Mouse (Mus musculus): Measurements from ENCODE around the gene Msrb3. TPM values are rescaled to one million over a fixed set of nuclear protein-coding genes. Genes with fewer than 3 reads are reported as not detected.

Msrb3 gene
- total and polyA plus RNA-seq, 3 experiments = 0.15 TPM; not detected in 1

GRCm38 (mm10) chr10:120815290-120815689, 83.6 kb downstream of the Msrb3 start:
- peak; percentile 87 for DNase-seq (ENCODE audit: low read depth, low spot score)
- TF ChIP-seq TCF12 (IDR thresholded peaks at IDR 0.05; ENCODE audit: low read depth, low read length) (peak; percentile 55), CHD1 (IDR thresholded peaks at IDR 0.05; ENCODE audit: low read depth, low read length) (no peak), E2F4 (IDR thresholded peaks at IDR 0.05; ENCODE audit: borderline replicate concordance, low read depth, low read length) (peak; percentile 54; the same call in 1 of the 2 replicates), POLR2A (IDR thresholded peaks at IDR 0.05; ENCODE audit: control insufficient read depth in 1 of 2, insufficient read depth in 1 of 2, low read depth in 1 of 2, low read length in 2 of 2, poor library complexity in 1 of 2) (peak in 1 of 2 experiments; percentile 53; a peak in 2 of 4 replicates), RCOR1 (IDR thresholded peaks at IDR 0.05; ENCODE audit: low read depth, low read length) (peak; percentile 49; the same call in 1 of the 2 replicates), ETS1 (IDR thresholded peaks at IDR 0.05; ENCODE audit: low read depth, low read length) (peak; percentile 70), USF1 (IDR thresholded peaks at IDR 0.05; ENCODE audit: low read depth, low read length) (peak; percentile 58), GATA1 (IDR thresholded peaks at IDR 0.05; ENCODE audit: low read depth, low read length) (0 out of 2 replicates have a peak, but pooled peaks have one; percentile 17), MAX (IDR thresholded peaks at IDR 0.05; ENCODE audit: low read length) (peak; percentile 99), SIN3A (IDR thresholded peaks at IDR 0.05; ENCODE audit: low read length) (peak; percentile 72), ZNF384 (IDR thresholded peaks at IDR 0.05; ENCODE audit: low read depth, low read length) (no peak), TBP (IDR thresholded peaks at IDR 0.05; ENCODE audit: low read depth, low read length) (peak; percentile 67; the same call in 1 of the 2 replicates), ZMIZ1 (IDR thresholded peaks at IDR 0.05; ENCODE audit: low read depth, low read length) (no peak), CTCF (IDR thresholded peaks at IDR 0.05 in 2 of 3, conservative IDR thresholded peaks at IDR 0.05 in 1 of 3; ENCODE audit: control insufficient read depth in 1 of 3, insufficient read depth in 1 of 3, low read depth in 2 of 3, low read length in 3 of 3, poor library complexity in 1 of 3, severe bottlenecking in 1 of 3) (no peak), NELFE (IDR thresholded peaks at IDR 0.05; ENCODE audit: low read depth, low read length) (no peak), MYC (IDR thresholded peaks at IDR 0.05; ENCODE audit: low read depth, low read length) (peak; percentile 99), MXI1 (IDR thresholded peaks at IDR 0.05; ENCODE audit: low read depth, low read length) (peak; percentile 94), MEF2A (IDR thresholded peaks at IDR 0.05; ENCODE audit: extremely low read depth, insufficient replicate concordance, low read depth, low read length, poor library complexity, severe bottlenecking) (no peak), HCFC1 (IDR thresholded peaks at IDR 0.05; ENCODE audit: low read depth, low read length) (peak; percentile 42; the same call in 1 of the 2 replicates), ELF1 (IDR thresholded peaks at IDR 0.05; ENCODE audit: low read depth, low read length) (peak; percentile 52), MAZ (IDR thresholded peaks at IDR 0.05; ENCODE audit: low read depth, low read length) (peak; percentile 63), EP300 (IDR thresholded peaks at IDR 0.05; ENCODE audit: low read depth in 1 of 2, low read length in 2 of 2) (peak; percentile 45 to 65; a peak in 3 of 4 replicates), USF2 (IDR thresholded peaks at IDR 0.05; ENCODE audit: borderline replicate concordance in 1 of 2, insufficient read depth in 1 of 2, low read depth in 1 of 2, low read length in 2 of 2) (no peak), ZKSCAN1 (IDR thresholded peaks at IDR 0.05; ENCODE audit: low read depth, low read length) (no peak), MYB (IDR thresholded peaks at IDR 0.05; ENCODE audit: low read depth, low read length) (no peak), JUND (IDR thresholded peaks at IDR 0.05; ENCODE audit: low read depth, low read length) (0 out of 2 replicates have a peak, but pooled peaks have one; percentile 34), ZC3H11A (IDR thresholded peaks at IDR 0.05; ENCODE audit: low read depth, low read length) (no peak), BHLHE40 (IDR thresholded peaks at IDR 0.05; ENCODE audit: borderline replicate concordance, low read depth, low read length) (no peak; the same call in 1 of the 2 replicates)

More at GRCm38 (mm10) chr10:120815290-120815689, 83.6 kb downstream of the Msrb3 start:
- Histone ChIP-seq H3K9ac (ENCODE audit: control insufficient read depth, low read depth, low read length, poor library complexity, severe bottlenecking) (peak overlapping the region; percentile 56), H3K79me2 (ENCODE audit: control insufficient read depth, insufficient read depth, low read length, poor library complexity) (no peaks in the 10 kb centered on the region), H3K27me3 (ENCODE audit: control insufficient read depth in 1 of 2, insufficient read depth in 2 of 2, low read length in 2 of 2) (no peaks in the 10 kb centered on the region), H3K4me1 (ENCODE audit: control insufficient read depth in 1 of 2, insufficient read depth in 2 of 2, low read length in 2 of 2) (peaks cover 8 to 27% of the 10 kb centered on the region in 2 experiments), H3K36me3 (ENCODE audit: control insufficient read depth in 1 of 2, insufficient read depth in 2 of 2, low read length in 2 of 2) (peaks cover 0 to 30% of the 10 kb centered on the region in 2 experiments; a peak in 2 of 4 replicates), H3K9me3 (replicated peaks; ENCODE audit: insufficient read depth, low read length) (no peaks in the 10 kb centered on the region), H3K4me3 (ENCODE audit: control insufficient read depth in 1 of 2, insufficient read depth in 1 of 2, low read depth in 2 of 2, low read length in 2 of 2) (peak overlapping the region in 1 of 2 experiments; percentile 7; a peak in 1 of 4 replicates), H3K27ac (ENCODE audit: control insufficient read depth, low read depth, low read length) (peak overlapping the region; percentile 62)

Measured in MEL (cell line).